Mouse (Mus musculus) layer of hippocampus, adult 8-10 months (tissue): Measurements from ENCODE around the gene Olfr951. TPM values are rescaled to one million over a fixed set of nuclear protein-coding genes. Genes with fewer than 3 reads are reported as not detected.

Experiments used
- DNase-seq, 2 experiments: peaks; one replicate each; pipeline ENCODE4 v3.0.0; 2022; ENCODE audit warnings: low spot score in 2 of 2
- total RNA-seq, 4 experiments: library from RNA; stranded (reverse); gene quantifications; 2 replicates each; pipeline ENCODE4 v1.2.4; 2022

Gene Olfr951
- total RNA-seq = not detected

GRCm38 (mm10) chr9:39387110-39387509, at the start of gene Olfr951:
Gene Olfr951 (plus strand): TSS chr9:39387410.
- DNase-seq = no peak

GRCm38 (mm10) chr9:39427048-39427447, 39.8 kb downstream of the Olfr951 start, which contains the start of gene Olfr952:
Gene Olfr952 (minus strand): TSS chr9:39427148.
- no peak for DNase-seq

Other genes starting within 250 kb of the Olfr951 start
- not detected for gene Olfr943, start 221.1 kb upstream of the Olfr951 start, total RNA-seq
- gene Olfr944, start 185.5 kb upstream of the Olfr951 start, total RNA-seq = not detected
- gene Olfr1537, start 137.4 kb upstream of the Olfr951 start, total RNA-seq = not detected
- gene Olfr945, start 110.6 kb upstream of the Olfr951 start, total RNA-seq = not detected
- not detected for gene Olfr948, start 61.4 kb upstream of the Olfr951 start, total RNA-seq
- gene Olfr952, start 39.7 kb downstream of the Olfr951 start, total RNA-seq = not detected
- not detected for gene Olfr954, start 69.3 kb downstream of the Olfr951 start, total RNA-seq
- gene Olfr955, start 84.5 kb downstream of the Olfr951 start, total RNA-seq = not detected
- gene Olfr44, start 106.6 kb downstream of the Olfr951 start, total RNA-seq = not detected
- gene Olfr957, start 128.4 kb downstream of the Olfr951 start, total RNA-seq = under 1 TPM in 1 of 4 experiments, not detected in 3; 0.22 TPM
- not detected for gene Olfr958, start 166.6 kb downstream of the Olfr951 start, total RNA-seq
- not detected for gene Olfr959, start 188.2 kb downstream of the Olfr951 start, total RNA-seq
- gene AW551984, start 217.0 kb downstream of the Olfr951 start, total RNA-seq = 1 to 10 TPM; 5.4 to 8.3 (median 7.7) TPM
- not detected for gene Olfr148, start 223.2 kb downstream of the Olfr951 start, total RNA-seq
- gene Olfr960, start 234.0 kb downstream of the Olfr951 start, total RNA-seq = not detected